Mouse (Mus musculus): Measurements from ENCODE around the gene Gm49416. TPM values are rescaled to one million over a fixed set of nuclear protein-coding genes. Genes with fewer than 3 reads are reported as not detected.

Gm49416 gene
- polyA plus RNA-seq, 2 experiments = not detected

GRCm38 (mm10) chr19:8930771-8931170, 42.0 kb downstream of the Gm49416 start:
- no peaks in the 10 kb centered on the region for H3K9me3 ChIP-seq (ENCODE audit: control insufficient read depth, low read length)
- peak overlapping the region; percentile 89 for H3K9ac ChIP-seq (ENCODE audit: low read depth, low read length, severe bottlenecking)
- peak overlapping the region; percentile 69 for H3K4me2 ChIP-seq (replicated peaks; ENCODE audit: low read depth, low read length, severe bottlenecking)
- peak overlapping the region; percentile 68 for H3K4me3 ChIP-seq (replicated peaks; ENCODE audit: low read length)
- 79% methylated on average over 7 of the region's 7 CpGs for WGBS
- 0 out of 2 replicates have a peak overlapping the region, but pooled peaks have one; percentile 10 for H3K27ac ChIP-seq (replicated peaks; ENCODE audit: low read depth, low read length)
- H3K27me3 ChIP-seq (ENCODE audit: control insufficient read depth, insufficient read depth, low read length) = no peaks in the 10 kb centered on the region
- DNase-seq (ENCODE audit: low spot score) (no peak), ATAC-seq (ENCODE audit: low FRiP score, low read depth) (no peak)
- peaks cover 61% of the 10 kb centered on the region for H3K36me3 ChIP-seq (ENCODE audit: control insufficient read depth, insufficient read depth, low read length)
- H3K4me1 ChIP-seq (ENCODE audit: control insufficient read depth, insufficient read depth, low read length) = peaks cover 12% of the 10 kb centered on the region
- TF ChIP-seq POLR2A (IDR thresholded peaks at IDR 0.05; ENCODE audit: borderline replicate concordance, extremely low read depth, insufficient read depth, insufficient read length) = no peak

DNA sequence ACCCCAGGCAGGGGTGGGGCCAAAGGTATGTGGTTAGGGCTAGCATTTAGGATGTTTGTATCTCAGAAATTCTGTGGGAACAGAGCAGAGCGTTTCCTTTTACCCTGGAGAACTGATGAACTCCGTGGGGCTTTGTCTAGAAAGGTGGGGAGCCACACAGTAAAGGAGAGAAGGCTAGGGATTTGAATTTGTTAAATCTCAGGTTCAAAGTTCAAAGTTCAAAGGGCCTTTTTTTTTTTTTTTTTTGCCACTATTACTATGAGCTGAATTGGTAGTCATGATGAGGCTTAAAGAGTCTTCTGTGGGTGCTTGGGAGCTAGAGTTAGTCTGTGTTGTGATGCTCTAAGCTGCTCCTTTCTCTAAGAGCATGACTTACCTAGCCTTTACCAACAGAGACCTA, 48.0 kb downstream of the Gm49416 start:
- H3K27ac ChIP-seq (replicated peaks; ENCODE audit: low read depth, low read length) = no peak overlapping the region
- ATAC-seq (ENCODE audit: low FRiP score, low read depth) (no peak), DNase-seq (ENCODE audit: low spot score) (no peak)
- peaks cover 7% of the 10 kb centered on the region; the same call in 1 of the 2 replicates for H3K4me1 ChIP-seq (ENCODE audit: control insufficient read depth, insufficient read depth, low read length)
- peaks cover 70% of the 10 kb centered on the region for H3K36me3 ChIP-seq (ENCODE audit: control insufficient read depth, insufficient read depth, low read length)
- H3K27me3 ChIP-seq (ENCODE audit: control insufficient read depth, insufficient read depth, low read length) = no peaks in the 10 kb centered on the region
- no peaks in the 10 kb centered on the region for H3K9me3 ChIP-seq (ENCODE audit: control insufficient read depth, low read length)
- H3K9ac ChIP-seq (ENCODE audit: low read depth, low read length, severe bottlenecking) = no peak overlapping the region
- WGBS = 88% methylated on average over 2 of the region's 2 CpGs
- TF ChIP-seq POLR2A (IDR thresholded peaks at IDR 0.05; ENCODE audit: borderline replicate concordance, extremely low read depth, insufficient read depth, insufficient read length) = no peak
- no peak overlapping the region for H3K4me3 ChIP-seq (replicated peaks; ENCODE audit: low read length)
- no peak overlapping the region for H3K4me2 ChIP-seq (replicated peaks; ENCODE audit: low read depth, low read length, severe bottlenecking)

DNA sequence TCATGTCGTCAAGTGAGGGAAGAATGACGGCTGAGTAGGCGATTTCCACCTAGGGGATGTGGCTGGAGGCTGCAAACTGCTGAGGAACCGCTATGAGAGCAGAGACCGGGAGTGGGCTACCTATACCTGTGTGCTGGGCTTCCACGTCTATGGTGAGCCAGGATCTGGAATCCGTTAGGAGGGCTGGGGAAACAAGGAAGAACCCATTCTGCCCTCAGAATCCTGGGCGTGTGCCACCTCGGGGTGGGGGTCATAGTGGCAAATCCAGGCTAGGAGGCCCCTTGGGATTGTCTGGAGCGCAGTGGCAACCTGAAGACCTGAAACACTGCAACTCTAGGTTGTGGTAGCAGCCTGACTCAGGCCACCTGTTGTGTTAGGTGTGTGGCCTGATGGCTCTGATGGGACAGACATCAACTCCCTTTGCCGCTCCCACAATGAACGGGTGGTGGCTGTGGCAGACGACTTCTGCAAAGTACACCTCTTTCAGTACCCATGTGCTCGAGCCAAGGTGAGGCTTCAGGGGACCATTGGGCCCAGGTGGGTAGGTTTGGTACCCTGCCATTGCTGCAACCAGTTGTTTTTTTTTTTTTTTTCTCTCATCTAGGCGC, 51.9 kb downstream of the Gm49416 start:
- no peaks in the 10 kb centered on the region for H3K9me3 ChIP-seq (ENCODE audit: control insufficient read depth, low read length)
- peak overlapping the region; percentile 91; the same call in 1 of the 2 replicates for H3K4me3 ChIP-seq (replicated peaks; ENCODE audit: low read length)
- H3K9ac ChIP-seq (ENCODE audit: low read depth, low read length, severe bottlenecking) = peak overlapping the region; percentile 97
- H3K4me2 ChIP-seq (replicated peaks; ENCODE audit: low read depth, low read length, severe bottlenecking) = peak overlapping the region; percentile 61; the same call in 1 of the 2 replicates
- peaks cover 62% of the 10 kb centered on the region for H3K36me3 ChIP-seq (ENCODE audit: control insufficient read depth, insufficient read depth, low read length)
- ATAC-seq (ENCODE audit: low FRiP score, low read depth) (no peak), DNase-seq (ENCODE audit: low spot score) (no peak)
- no peaks in the 10 kb centered on the region for H3K27me3 ChIP-seq (ENCODE audit: control insufficient read depth, insufficient read depth, low read length)
- 70% methylated on average over 15 of the region's 15 CpGs for WGBS
- H3K4me1 ChIP-seq (ENCODE audit: control insufficient read depth, insufficient read depth, low read length) = peaks cover 21% of the 10 kb centered on the region
- peak overlapping the region; percentile 94; the same call in 1 of the 2 replicates for H3K27ac ChIP-seq (replicated peaks; ENCODE audit: low read depth, low read length)
- TF ChIP-seq POLR2A (IDR thresholded peaks at IDR 0.05; ENCODE audit: borderline replicate concordance, extremely low read depth, insufficient read depth, insufficient read length) = no peak

DNA sequence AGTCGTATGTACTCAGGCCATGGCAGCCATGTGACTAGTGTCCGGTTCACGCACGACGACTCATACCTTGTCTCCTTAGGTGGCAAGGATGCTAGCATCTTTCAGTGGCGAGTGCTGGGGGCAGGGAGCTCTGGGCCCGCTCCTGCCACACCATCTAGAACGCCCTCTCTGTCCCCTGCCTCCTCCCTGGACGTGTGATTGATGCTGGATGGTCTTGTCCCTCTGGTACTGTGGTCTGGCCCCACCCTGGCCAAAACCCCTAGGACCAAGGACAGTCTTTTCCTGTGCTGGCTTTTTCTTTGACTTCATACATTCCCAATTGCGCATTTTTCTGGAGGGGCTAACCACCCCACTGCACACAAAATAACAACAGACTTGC, 52.4 kb downstream of the Gm49416 start:
- Histone ChIP-seq H3K27ac (replicated peaks; ENCODE audit: low read depth, low read length) (peak overlapping the region; percentile 94), H3K9me3 (ENCODE audit: control insufficient read depth, low read length) (no peaks in the 10 kb centered on the region), H3K4me3 (replicated peaks; ENCODE audit: low read length) (peak overlapping the region; percentile 91), H3K4me1 (ENCODE audit: control insufficient read depth, insufficient read depth, low read length) (peaks cover 21% of the 10 kb centered on the region), H3K4me2 (replicated peaks; ENCODE audit: low read depth, low read length, severe bottlenecking) (peak overlapping the region; percentile 61), H3K9ac (ENCODE audit: low read depth, low read length, severe bottlenecking) (peak overlapping the region; percentile 97), H3K27me3 (ENCODE audit: control insufficient read depth, insufficient read depth, low read length) (no peaks in the 10 kb centered on the region), H3K36me3 (ENCODE audit: control insufficient read depth, insufficient read depth, low read length) (peaks cover 63% of the 10 kb centered on the region)
- no peak for DNase-seq (ENCODE audit: low spot score)
- 32% methylated on average over 10 of the region's 10 CpGs for WGBS
- ATAC-seq (ENCODE audit: low FRiP score, low read depth) = no peak
- TF ChIP-seq POLR2A (IDR thresholded peaks at IDR 0.05; ENCODE audit: borderline replicate concordance, extremely low read depth, insufficient read depth, insufficient read length) = no peak

- Histone ChIP-seq H3K9ac (ENCODE audit: low read depth, low read length, severe bottlenecking) (peak within 1 kb of the TSS; percentile 97), H3K36me3 (ENCODE audit: control insufficient read depth, insufficient read depth, low read length) (peaks cover 62% of the 10 kb centered on the region), H3K4me1 (ENCODE audit: control insufficient read depth, insufficient read depth, low read length) (peaks cover 21% of the 10 kb centered on the region), H3K9me3 (ENCODE audit: control insufficient read depth, low read length) (no peaks in the 10 kb centered on the region), H3K27me3 (ENCODE audit: control insufficient read depth, insufficient read depth, low read length) (no peaks in the 10 kb centered on the region), H3K4me3 (replicated peaks; ENCODE audit: low read length) (peak within 1 kb of the TSS; percentile 91), H3K4me2 (replicated peaks; ENCODE audit: low read depth, low read length, severe bottlenecking) (peak within 1 kb of the TSS; percentile 61), H3K27ac (replicated peaks; ENCODE audit: low read depth, low read length) (peak within 1 kb of the TSS; percentile 94)
- peak; percentile 97 for DNase-seq (ENCODE audit: low spot score)
- peak; percentile 81; the same call in 1 of the 2 replicates for TF ChIP-seq POLR2A (IDR thresholded peaks at IDR 0.05; ENCODE audit: borderline replicate concordance, extremely low read depth, insufficient read depth, insufficient read length)
- peak; percentile 93 for ATAC-seq (ENCODE audit: low FRiP score, low read depth)
- WGBS = 2% methylated on average over 64 of the region's 64 CpGs
Observed at GRCm38 (mm10) chr19:8941515-8942217, 52.9 kb downstream of the Gm49416 start, which contains the start of gene Mta2. Gene Mta2 (plus strand): TSS chr19:8941875.
